Mouse (Mus musculus): ENCODE results near the gene Epb41l5. TPM values are rescaled to one million over a fixed set of nuclear protein-coding genes. Genes with fewer than 3 reads are reported as not detected.

Gene Epb41l5
- polyA plus RNA-seq, 2 experiments = 6.4 to 13.1 TPM

- H3K27ac ChIP-seq = no peak overlapping the region
- no peaks in the 10 kb centered on the region for H3K36me3 ChIP-seq (replicated peaks; ENCODE audit: control insufficient read depth, insufficient read depth, low read depth)
- H3K9ac ChIP-seq (replicated peaks) = no peak overlapping the region
- H3K4me2 ChIP-seq (ENCODE audit: low read depth) = peak overlapping the region; percentile 3; the same call in 1 of the 2 replicates
- H3K9me3 ChIP-seq (ENCODE audit: control insufficient read depth, low read length) = no peaks in the 10 kb centered on the region
- H3K27me3 ChIP-seq (ENCODE audit: control insufficient read depth, insufficient read depth, low read length) = no peaks in the 10 kb centered on the region
- no peak overlapping the region for H3K4me3 ChIP-seq (ENCODE audit: insufficient read depth in 1 of 2, low read depth in 2 of 2, low read length in 2 of 2)
- ATAC-seq (ENCODE audit: insufficient read depth) (no peak), DNase-seq (ENCODE audit: low read depth in 3 of 3, low spot score in 3 of 3) (no peak)
- peaks cover 3 to 5% of the 10 kb centered on the region in 2 experiments; a peak in 2 of 4 replicates for H3K4me1 ChIP-seq (replicated peaks; ENCODE audit: control insufficient read depth in 2 of 2, insufficient read depth in 2 of 2, low read length in 1 of 2)
- 60% methylated on average over 2 of the region's 2 CpGs for WGBS (ENCODE audit: insufficient replicate concordance)
- no peak for TF ChIP-seq EP300 (IDR thresholded peaks at IDR 0.05; ENCODE audit: low read depth)
- TF ChIP-seq CTCF (IDR thresholded peaks at IDR 0.05; ENCODE audit: low read depth) = no peak
Measured at GRCm38 (mm10) chr1:119646356-119646755, 2.4 kb downstream of the Epb41l5 start.

- no peaks in the 10 kb centered on the region; a peak in 1 of 4 replicates for H3K4me1 ChIP-seq (replicated peaks; ENCODE audit: control insufficient read depth in 2 of 2, insufficient read depth in 2 of 2, low read length in 1 of 2)
- H3K4me3 ChIP-seq (ENCODE audit: insufficient read depth in 1 of 2, low read depth in 2 of 2, low read length in 2 of 2) = no peak overlapping the region
- TF ChIP-seq CTCF (IDR thresholded peaks at IDR 0.05; ENCODE audit: low read depth) = no peak; the same call in 1 of the 2 replicates
- TF ChIP-seq EP300 (IDR thresholded peaks at IDR 0.05; ENCODE audit: low read depth) = no peak
- H3K36me3 ChIP-seq (replicated peaks; ENCODE audit: control insufficient read depth, insufficient read depth, low read depth) = no peaks in the 10 kb centered on the region
- no peak for ATAC-seq (ENCODE audit: insufficient read depth)
- WGBS (ENCODE audit: insufficient replicate concordance) = 52% methylated on average over 12 of the region's 12 CpGs
- H3K27ac ChIP-seq = no peak overlapping the region
- H3K27me3 ChIP-seq (ENCODE audit: control insufficient read depth, insufficient read depth, low read length) = no peaks in the 10 kb centered on the region
- H3K9ac ChIP-seq (replicated peaks) = no peak overlapping the region
- no peak for DNase-seq (ENCODE audit: low read depth in 3 of 3, low spot score in 3 of 3)
- no peaks in the 10 kb centered on the region for H3K9me3 ChIP-seq (ENCODE audit: control insufficient read depth, low read length)
- no peak overlapping the region for H3K4me2 ChIP-seq (ENCODE audit: low read depth)
Measured at GRCm38 (mm10) chr1:119642367-119642766, 6.4 kb downstream of the Epb41l5 start.

GRCm38 (mm10) chr1:119641090-119641812 lies 7.5 kb downstream of the Epb41l5 start:
- Histone ChIP-seq H3K36me3 (replicated peaks; ENCODE audit: control insufficient read depth, insufficient read depth, low read depth) (no peaks in the 10 kb centered on the region), H3K9me3 (ENCODE audit: control insufficient read depth, low read length) (no peaks in the 10 kb centered on the region), H3K4me3 (ENCODE audit: insufficient read depth in 1 of 2, low read depth in 2 of 2, low read length in 2 of 2) (no peak overlapping the region), H3K27me3 (ENCODE audit: control insufficient read depth, insufficient read depth, low read length) (no peaks in the 10 kb centered on the region), H3K27ac (no peak overlapping the region), H3K4me1 (replicated peaks; ENCODE audit: control insufficient read depth in 2 of 2, insufficient read depth in 2 of 2, low read length in 1 of 2) (peaks cover 0 to 5% of the 10 kb centered on the region in 2 experiments; a peak in 2 of 4 replicates), H3K4me2 (ENCODE audit: low read depth) (no peak overlapping the region), H3K9ac (replicated peaks) (no peak overlapping the region)
- DNase-seq (ENCODE audit: low read depth in 3 of 3, low spot score in 3 of 3) (no peak), ATAC-seq (ENCODE audit: insufficient read depth) (no peak)
- TF ChIP-seq EP300 (IDR thresholded peaks at IDR 0.05; ENCODE audit: low read depth) (no peak), CTCF (IDR thresholded peaks at IDR 0.05; ENCODE audit: low read depth) (no peak)

- WGBS (ENCODE audit: insufficient replicate concordance) = 66% methylated on average over 2 of the region's 2 CpGs
- Histone ChIP-seq H3K9ac (replicated peaks) (no peak overlapping the region), H3K36me3 (replicated peaks; ENCODE audit: control insufficient read depth, insufficient read depth, low read depth) (no peaks in the 10 kb centered on the region), H3K9me3 (ENCODE audit: control insufficient read depth, low read length) (no peaks in the 10 kb centered on the region), H3K27ac (no peak overlapping the region), H3K4me3 (ENCODE audit: insufficient read depth in 1 of 2, low read depth in 2 of 2, low read length in 2 of 2) (no peak overlapping the region), H3K4me1 (replicated peaks; ENCODE audit: control insufficient read depth in 2 of 2, insufficient read depth in 2 of 2, low read length in 1 of 2) (peaks cover 0 to 5% of the 10 kb centered on the region in 2 experiments; a peak in 2 of 4 replicates), H3K4me2 (ENCODE audit: low read depth) (no peak overlapping the region), H3K27me3 (ENCODE audit: control insufficient read depth, insufficient read depth, low read length) (no peaks in the 10 kb centered on the region)
- no peak for TF ChIP-seq EP300 (IDR thresholded peaks at IDR 0.05; ENCODE audit: low read depth)
- no peak for TF ChIP-seq CTCF (IDR thresholded peaks at IDR 0.05; ENCODE audit: low read depth)
- ATAC-seq (ENCODE audit: insufficient read depth) (no peak), DNase-seq (ENCODE audit: low read depth in 3 of 3, low spot score in 3 of 3) (no peak)
Measured at GRCm38 (mm10) chr1:119640006-119640405, 8.8 kb downstream of the Epb41l5 start.

- no peak overlapping the region for H3K9ac ChIP-seq (replicated peaks)
Measured at GRCm38 (mm10) chr1:119637188-119638023, 11.4 kb downstream of the Epb41l5 start.

More at GRCm38 (mm10) chr1:119637188-119638023, 11.4 kb downstream of the Epb41l5 start:
- 64% methylated on average over 6 of the region's 6 CpGs for WGBS (ENCODE audit: insufficient replicate concordance)
- H3K9me3 ChIP-seq (ENCODE audit: control insufficient read depth, low read length) = no peaks in the 10 kb centered on the region
- no peak for TF ChIP-seq EP300 (IDR thresholded peaks at IDR 0.05; ENCODE audit: low read depth)
- TF ChIP-seq CTCF (IDR thresholded peaks at IDR 0.05; ENCODE audit: low read depth) = no peak
- no peak overlapping the region for H3K4me3 ChIP-seq (ENCODE audit: insufficient read depth in 1 of 2, low read depth in 2 of 2, low read length in 2 of 2)
- ATAC-seq (ENCODE audit: insufficient read depth) (peak; percentile 35; the same call in 1 of the 2 replicates), DNase-seq (ENCODE audit: low read depth in 3 of 3, low spot score in 3 of 3) (no peak)
- H3K36me3 ChIP-seq (replicated peaks; ENCODE audit: control insufficient read depth, insufficient read depth, low read depth) = no peaks in the 10 kb centered on the region
- H3K4me2 ChIP-seq (ENCODE audit: low read depth) = no peak overlapping the region
- H3K4me1 ChIP-seq (replicated peaks; ENCODE audit: control insufficient read depth in 2 of 2, insufficient read depth in 2 of 2, low read length in 1 of 2) = peaks cover 0 to 5% of the 10 kb centered on the region in 2 experiments; a peak in 2 of 4 replicates
- H3K27me3 ChIP-seq (ENCODE audit: control insufficient read depth, insufficient read depth, low read length) = no peaks in the 10 kb centered on the region
- H3K27ac ChIP-seq = no peak overlapping the region

Measured in liver, embryonic 14.5 days (tissue).